Mouse (Mus musculus) hematopoietic stem cell, adult 5-6 weeks (primary cell): ENCODE results near the gene Nrarp. TPM values are rescaled to one million over a fixed set of nuclear protein-coding genes. Genes with fewer than 3 reads are reported as not detected.

Experiments
- total RNA-seq: library from RNA; stranded (forward); fragments of 172-1452, 232-1000 nt; gene quantifications from 2 replicates; pipeline ENCODE4 v1.2.3, GENCODE M21; 2017

Gene Nrarp
- total RNA-seq, 1 experiment from 2014 or later = 4.4 TPM

Other genes with a start within 250 kb of the Nrarp start
- gene Arrdc1, start 245.5 kb upstream of the Nrarp start, total RNA-seq = 89.9 and 103 TPM in 2 replicates
- 39.8 and 53.3 TPM in 2 replicates for gene Zmynd19, start 231.0 kb upstream of the Nrarp start, total RNA-seq
- gene Dph7, start 218.4 kb upstream of the Nrarp start, total RNA-seq = 22.3 and 28.9 TPM in 2 replicates
- gene Mrpl41, start 205.7 kb upstream of the Nrarp start, total RNA-seq = 67.4 and 81.5 TPM in 2 replicates
- 41.2 and 70.3 TPM in 2 replicates for gene Pnpla7, start 204.7 kb upstream of the Nrarp start, total RNA-seq
- 16.0 and 28.9 TPM in 2 replicates for gene Nsmf, start 126.4 kb upstream of the Nrarp start, total RNA-seq
- gene Entpd8, start 100.5 kb upstream of the Nrarp start, total RNA-seq = not detected in 2 replicates
- gene Noxa1, start 85.6 kb upstream of the Nrarp start, total RNA-seq = 1.0 TPM in 1 of 2 replicates, not detected in the other
- gene Tor4a, start 16.1 kb downstream of the Nrarp start, total RNA-seq = 30.0 and 33.3 TPM in 2 replicates
- gene Nelfb, start 30.7 kb downstream of the Nrarp start, total RNA-seq = 40.1 and 53.5 TPM in 2 replicates
- not detected in 2 replicates for gene Stpg3, start 33.9 kb downstream of the Nrarp start, total RNA-seq
- gene Fam166a, start 38.0 kb downstream of the Nrarp start, total RNA-seq = not detected in 2 replicates
- 426 and 473 TPM in 2 replicates for gene Tubb4b, start 43.9 kb downstream of the Nrarp start, total RNA-seq
- 0.81 TPM in 1 of 2 replicates, not detected in the other for gene Slc34a3, start 53.6 kb downstream of the Nrarp start, total RNA-seq
- gene Rnf224, start 56.0 kb downstream of the Nrarp start, total RNA-seq = not detected in 2 replicates
- 0.50 TPM in 1 of 2 replicates, not detected in the other for gene Rnf208, start 61.5 kb downstream of the Nrarp start, total RNA-seq
- gene Cysrt1, start 61.7 kb downstream of the Nrarp start, total RNA-seq = not detected in 2 replicates
- 1.4 and 5.1 TPM in 2 replicates for gene AL732309.1, start 66.1 kb downstream of the Nrarp start, total RNA-seq
- gene Tmem203, start 74.7 kb downstream of the Nrarp start, total RNA-seq = 9.9 and 10.8 TPM in 2 replicates
- 8.2 and 10.6 TPM in 2 replicates for gene Tprn, start 81.9 kb downstream of the Nrarp start, total RNA-seq
- gene Ssna1, start 91.7 kb downstream of the Nrarp start, total RNA-seq = 46.4 and 82.9 TPM in 2 replicates
- 39.0 and 46.9 TPM in 2 replicates for gene Anapc2, start 91.7 kb downstream of the Nrarp start, total RNA-seq
- not detected in 2 replicates for gene Tmem210, start 107.4 kb downstream of the Nrarp start, total RNA-seq
- gene Lrrc26, start 109.2 kb downstream of the Nrarp start, total RNA-seq = not detected in 2 replicates
- not detected in 2 replicates for gene Grin1, start 138.4 kb downstream of the Nrarp start, total RNA-seq
- gene Man1b1, start 151.6 kb downstream of the Nrarp start, total RNA-seq = 60.9 and 70.9 TPM in 2 replicates
- 11.9 and 31.6 TPM in 2 replicates for gene Dpp7, start 175.6 kb downstream of the Nrarp start, total RNA-seq
- 8.2 and 12.6 TPM in 2 replicates for gene Uap1l1, start 184.9 kb downstream of the Nrarp start, total RNA-seq
- 3.3 and 12.1 TPM in 2 replicates for gene Sapcd2, start 191.6 kb downstream of the Nrarp start, total RNA-seq
- gene Entpd2, start 215.1 kb downstream of the Nrarp start, total RNA-seq = not detected in 2 replicates
- gene Npdc1, start 218.6 kb downstream of the Nrarp start, total RNA-seq = 0.74 and 2.3 TPM in 2 replicates
- gene Fut7, start 242.5 kb downstream of the Nrarp start, total RNA-seq = 23.6 and 28.5 TPM in 2 replicates
- 52.7 and 57.5 TPM in 2 replicates for gene Abca2, start 247.9 kb downstream of the Nrarp start, total RNA-seq